Mouse (Mus musculus) intestine, embryonic 16.5 days (tissue): Measurements from ENCODE around the gene Gpr12. TPM values are rescaled to one million over a fixed set of nuclear protein-coding genes. Genes with fewer than 3 reads are reported as not detected.
A peak's percentile ranks its signal among the peaks of the same experiment; 100 is the strongest.

Experiments used
- ATAC-seq: fragments of 200-750 bp; cut with Nextera tagmentation; 2 replicates; pipeline ENCODE4 v1.8.0; 2017; ENCODE audit warnings: moderate TSS enrichment, moderate library complexity
- H3K27ac ChIP-seq: fragments of 300-500 bp; sonication (generic); 2 replicates; pipeline ENCODE4 v1.5.1; 2014; ENCODE audit warnings: mild to moderate bottlenecking, low read length
- H3K27me3 ChIP-seq: fragments of 300-500 bp; sonication (generic); replicated peaks from 2 replicates; pipeline ENCODE4 v1.6.1; 2014; ENCODE audit warnings: low read length, control low read depth, mixed read lengths; ENCODE audit not compliant: control insufficient read depth, insufficient read depth
- H3K36me3 ChIP-seq: fragments of 300-500 bp; sonication (generic); 2 replicates; pipeline ENCODE4 v1.6.1; 2014; ENCODE audit warnings: low read length, control low read depth; ENCODE audit not compliant: control insufficient read depth, insufficient read depth
- H3K4me1 ChIP-seq: fragments of 300-500 bp; sonication (generic); 2 replicates; pipeline ENCODE4 v1.6.1; 2014; ENCODE audit warnings: low read length, control low read depth, mixed read lengths; ENCODE audit not compliant: control insufficient read depth, insufficient read depth
- H3K4me2 ChIP-seq: fragments of 300-500 bp; sonication (generic); 2 replicates; pipeline ENCODE4 v1.6.1; 2014; ENCODE audit warnings: low read depth, low read length, control low read depth
- H3K4me3 ChIP-seq: fragments of 300-500 bp; sonication (generic); 2 replicates; pipeline ENCODE4 v1.5.1; 2014; ENCODE audit warnings: mild to moderate bottlenecking, low read length
- H3K9ac ChIP-seq: fragments of 300-500 bp; sonication (generic); 2 replicates; pipeline ENCODE4 v1.6.1; 2014; ENCODE audit warnings: low read depth, low read length
- H3K9me3 ChIP-seq: fragments of 300-500 bp; sonication (generic); 2 replicates; pipeline ENCODE4 v1.6.1; 2016; ENCODE audit warnings: low read length, control low read depth; ENCODE audit not compliant: control insufficient read depth
- WGBS: fragments of 180-500 bp; shearing (Covaris S2); extraction: QIAGEN DNeasy Blood & Tissue Kit; methylation state at CpG from one replicate; pipeline ENCODE4 v1.1.7; 2014; 5-methylcytosine and 5-hydroxymethylcytosine counted together
- polyA plus RNA-seq: library from polyadenylated mRNA; unstranded; fragments of >200 nt; fragmentation: Nextera tagmentation; extraction: Ambion mirVana; gene quantifications from 2 replicates; pipeline ENCODE4 v1.2.1, GENCODE M21; 2015

Gpr12 gene
- not detected in 2 replicates for polyA plus RNA-seq

DNA sequence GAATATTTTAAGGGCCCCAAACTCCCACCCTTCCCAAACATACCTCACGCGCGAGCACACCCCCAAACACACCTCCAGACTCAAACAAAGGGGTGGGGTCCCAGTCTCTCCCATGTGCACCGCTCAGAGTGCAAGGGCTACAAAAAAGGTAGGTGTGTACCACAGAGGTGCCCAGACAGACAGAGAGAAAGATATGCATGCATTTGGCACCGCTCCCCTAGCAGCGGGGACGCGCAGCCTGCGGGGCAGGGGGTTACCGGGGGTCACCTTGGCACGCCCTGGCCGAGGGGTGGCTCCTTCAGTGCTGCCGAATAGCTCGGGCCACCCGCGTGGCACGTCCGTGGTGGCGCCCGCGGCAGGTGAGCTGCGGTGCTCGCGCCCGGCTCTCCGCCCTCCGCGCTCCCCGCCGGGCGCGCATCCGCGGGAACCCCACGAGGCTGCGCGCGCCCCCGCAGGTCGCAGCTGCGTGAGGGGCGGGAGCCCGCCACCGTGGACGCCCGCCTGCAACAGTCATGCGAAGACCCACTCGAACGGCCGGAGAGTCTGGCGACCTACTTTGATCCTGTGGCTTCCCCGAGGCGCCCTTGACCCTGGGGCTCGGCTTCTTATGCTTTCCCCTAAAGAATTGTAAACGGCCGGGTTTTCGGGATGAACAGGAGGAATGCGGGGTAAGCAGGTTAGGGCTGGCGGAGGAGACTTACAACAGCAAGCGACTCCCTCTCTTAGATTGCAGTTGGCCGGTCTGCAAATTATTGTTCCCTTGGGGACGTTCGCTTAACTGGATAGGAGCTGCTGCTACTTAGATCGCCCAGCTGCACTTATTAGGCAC, at the start of gene Gpr12:
Gene Gpr12 (minus strand): TSS at position 762 of the 829 bp plus-strand sequence.
- peak within 1 kb of the TSS; percentile 43; the same call in 1 of the 2 replicates for H3K9ac ChIP-seq
- H3K9me3 ChIP-seq = no peaks in the 10 kb centered on the region
- H3K4me3 ChIP-seq = peak within 1 kb of the TSS; percentile 50
- peak; percentile 31; the same call in 1 of the 2 replicates for ATAC-seq
- under 1% methylated on average over 64 of the region's 64 CpGs for WGBS
- peak within 1 kb of the TSS; percentile 93 for H3K4me2 ChIP-seq
- H3K36me3 ChIP-seq = no peaks in the 10 kb centered on the region
- peaks cover 32% of the 10 kb centered on the region for H3K27me3 ChIP-seq
- H3K4me1 ChIP-seq = peaks cover 6% of the 10 kb centered on the region; the same call in 1 of the 2 replicates
- no peak within 1 kb of the TSS for H3K27ac ChIP-seq

DNA sequence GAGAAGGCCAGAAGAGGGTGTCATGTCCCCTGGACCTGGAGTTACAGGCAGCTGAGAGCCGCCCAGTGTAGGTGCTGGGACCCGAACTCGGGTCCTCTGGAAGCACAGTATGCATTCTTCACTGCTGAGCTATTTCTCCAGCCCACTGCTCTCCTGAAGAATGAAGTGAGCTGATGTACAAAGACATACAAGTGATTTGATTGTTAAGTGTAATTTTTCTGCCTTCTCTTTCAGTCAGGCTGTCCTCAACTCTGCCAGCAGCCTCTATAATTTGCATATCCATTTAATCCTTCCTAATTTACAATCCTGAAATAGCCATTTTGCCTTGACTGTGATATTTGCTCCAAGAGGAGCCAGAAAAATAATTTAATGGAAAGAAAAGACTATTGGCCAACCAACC, 46.6 kb upstream of the Gpr12 start:
- H3K27me3 ChIP-seq = no peaks in the 10 kb centered on the region
- no peaks in the 10 kb centered on the region for H3K4me1 ChIP-seq
- H3K4me2 ChIP-seq = no peak overlapping the region
- ATAC-seq = no peak
- no peak overlapping the region for H3K9ac ChIP-seq
- H3K36me3 ChIP-seq = no peaks in the 10 kb centered on the region
- 85% methylated on average over 3 of the region's 3 CpGs for WGBS
- no peaks in the 10 kb centered on the region for H3K9me3 ChIP-seq
- H3K4me3 ChIP-seq = no peak overlapping the region
- H3K27ac ChIP-seq = no peak overlapping the region

DNA sequence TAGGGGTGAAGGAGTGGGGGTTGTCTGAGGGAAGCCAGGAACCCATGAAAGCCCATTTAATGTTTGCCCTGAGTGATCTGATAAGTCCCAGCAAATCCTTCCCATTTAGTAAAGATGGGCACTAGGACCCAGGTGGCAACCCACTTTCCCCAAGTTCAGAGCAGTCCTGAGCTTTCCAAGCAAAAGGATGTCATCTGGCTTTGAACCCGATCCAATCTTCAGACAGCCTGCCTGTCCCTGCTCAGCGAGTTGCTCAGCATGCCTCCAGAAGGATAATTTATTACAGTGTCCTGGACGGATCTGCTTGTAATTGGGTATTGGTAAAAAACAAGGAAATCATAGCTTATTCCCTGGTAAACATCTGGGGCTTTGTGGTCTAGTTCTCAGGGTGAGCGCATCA, 45.9 kb upstream of the Gpr12 start:
- H3K9ac ChIP-seq = no peak overlapping the region
- ATAC-seq = no peak
- no peak overlapping the region for H3K4me3 ChIP-seq
- H3K36me3 ChIP-seq = no peaks in the 10 kb centered on the region
- H3K27ac ChIP-seq = no peak overlapping the region
- no peaks in the 10 kb centered on the region for H3K9me3 ChIP-seq
- WGBS = 32% methylated on average over 4 of the region's 4 CpGs
- H3K4me2 ChIP-seq = no peak overlapping the region
- no peaks in the 10 kb centered on the region for H3K27me3 ChIP-seq
- H3K4me1 ChIP-seq = no peaks in the 10 kb centered on the region

DNA sequence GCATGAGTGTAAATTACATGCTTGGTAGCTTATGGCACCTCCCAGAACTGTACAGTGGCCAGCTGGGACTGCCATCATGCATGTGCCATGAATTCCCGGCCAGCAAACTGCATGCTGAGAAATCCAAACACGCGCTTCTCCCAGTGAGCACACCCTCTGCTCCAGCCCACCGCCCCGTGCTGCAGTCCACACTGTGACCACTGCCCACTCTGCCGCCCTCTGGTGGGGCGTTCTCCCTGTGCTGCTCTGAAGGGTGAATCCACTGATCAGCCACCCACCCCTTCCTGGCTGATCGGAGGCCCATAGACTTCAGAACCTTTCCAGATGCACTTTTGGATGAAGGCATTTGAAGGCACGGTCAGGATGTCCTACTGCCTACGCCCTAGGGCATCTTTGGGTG, 44.6 kb upstream of the Gpr12 start:
- H3K27me3 ChIP-seq = no peaks in the 10 kb centered on the region
- no peaks in the 10 kb centered on the region for H3K36me3 ChIP-seq
- 79% methylated on average over 10 of the region's 10 CpGs for WGBS
- H3K9ac ChIP-seq = no peak overlapping the region
- ATAC-seq = no peak
- no peak overlapping the region for H3K4me3 ChIP-seq
- no peak overlapping the region for H3K27ac ChIP-seq
- no peaks in the 10 kb centered on the region for H3K9me3 ChIP-seq
- H3K4me1 ChIP-seq = no peaks in the 10 kb centered on the region
- H3K4me2 ChIP-seq = no peak overlapping the region

DNA sequence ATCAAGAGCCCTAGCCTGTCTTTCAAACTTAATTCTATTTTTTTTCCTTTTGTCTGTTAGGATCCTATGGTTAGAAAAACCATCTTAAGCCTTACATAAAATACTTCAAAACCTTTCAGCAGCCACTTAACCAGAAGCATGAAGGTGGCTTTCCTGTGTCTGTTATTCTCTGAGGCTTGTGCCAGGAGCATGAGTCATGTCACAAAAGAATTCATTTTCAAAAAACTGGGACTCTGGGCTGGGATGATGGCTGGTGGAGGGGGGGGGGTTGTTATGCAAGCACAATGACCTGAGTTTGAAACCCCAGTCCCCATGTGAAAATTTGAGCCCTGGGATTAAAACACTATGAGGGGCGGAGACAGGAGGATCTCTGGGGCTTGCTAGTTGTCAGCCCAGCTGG, 43.8 kb upstream of the Gpr12 start:
- Histone ChIP-seq H3K27me3 (no peaks in the 10 kb centered on the region), H3K4me3 (no peak overlapping the region), H3K9ac (no peak overlapping the region), H3K4me1 (no peaks in the 10 kb centered on the region), H3K9me3 (no peaks in the 10 kb centered on the region), H3K36me3 (no peaks in the 10 kb centered on the region), H3K27ac (no peak overlapping the region), H3K4me2 (no peak overlapping the region)
- ATAC-seq = no peak
- WGBS = 87% methylated on average over 1 of the region's 1 CpGs

DNA sequence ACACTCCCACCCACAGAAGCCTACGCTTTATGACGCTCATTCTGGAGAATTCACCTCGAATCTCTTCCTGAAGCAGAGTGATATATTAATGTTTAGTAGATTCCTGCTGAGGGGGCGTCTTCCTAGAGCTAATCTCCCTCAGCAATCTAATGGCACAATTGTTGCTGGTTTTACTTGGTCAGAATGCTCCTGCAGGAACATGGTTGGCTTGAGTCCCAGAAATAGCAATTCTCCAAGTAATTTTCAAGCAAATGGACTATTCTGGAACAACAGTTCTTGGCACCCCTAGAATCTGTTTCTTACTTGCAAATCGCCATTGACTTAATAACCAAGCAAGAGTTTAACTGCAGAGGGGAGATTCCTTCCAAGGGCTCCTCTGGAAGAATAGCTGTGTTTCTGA, 42.9 kb upstream of the Gpr12 start:
- Histone ChIP-seq H3K4me1 (no peaks in the 10 kb centered on the region), H3K36me3 (no peaks in the 10 kb centered on the region), H3K9ac (no peak overlapping the region), H3K4me2 (no peak overlapping the region), H3K27me3 (no peaks in the 10 kb centered on the region), H3K9me3 (no peaks in the 10 kb centered on the region), H3K27ac (no peak overlapping the region), H3K4me3 (no peak overlapping the region)
- ATAC-seq = no peak
- WGBS = 44% methylated on average over 5 of the region's 5 CpGs

DNA sequence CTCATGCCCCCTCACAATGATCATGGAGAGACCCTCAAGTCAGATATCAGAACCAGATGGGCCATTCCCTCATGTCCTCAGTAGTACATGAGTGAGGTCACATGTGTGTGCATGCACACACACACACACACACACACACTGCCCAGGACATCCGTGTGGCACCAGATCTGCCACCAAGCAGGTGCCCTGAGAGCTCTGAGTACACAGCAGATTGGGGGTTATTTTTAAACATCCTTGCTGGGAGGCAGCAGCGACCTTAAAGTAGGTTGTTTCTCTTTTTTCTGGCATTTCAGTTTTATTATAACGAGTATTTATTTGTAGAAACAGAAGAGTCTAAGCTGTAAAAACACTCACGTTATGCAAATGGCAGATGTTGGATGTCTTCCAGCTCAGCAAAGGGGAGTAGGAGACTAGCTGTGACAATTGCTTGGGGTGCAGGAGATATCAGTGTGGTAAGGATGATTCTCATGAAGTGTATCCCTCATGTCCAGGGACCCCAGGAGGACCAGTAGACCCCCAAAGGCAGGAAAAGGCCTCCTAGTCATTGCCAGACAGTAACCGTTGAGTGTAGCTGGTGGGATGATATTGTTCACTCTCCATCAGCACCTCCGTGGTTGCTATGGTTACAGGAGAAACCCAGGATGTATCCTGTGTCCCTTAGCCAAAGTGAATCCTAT, 40.7 kb upstream of the Gpr12 start:
- H3K4me1 ChIP-seq = no peaks in the 10 kb centered on the region

DNA sequence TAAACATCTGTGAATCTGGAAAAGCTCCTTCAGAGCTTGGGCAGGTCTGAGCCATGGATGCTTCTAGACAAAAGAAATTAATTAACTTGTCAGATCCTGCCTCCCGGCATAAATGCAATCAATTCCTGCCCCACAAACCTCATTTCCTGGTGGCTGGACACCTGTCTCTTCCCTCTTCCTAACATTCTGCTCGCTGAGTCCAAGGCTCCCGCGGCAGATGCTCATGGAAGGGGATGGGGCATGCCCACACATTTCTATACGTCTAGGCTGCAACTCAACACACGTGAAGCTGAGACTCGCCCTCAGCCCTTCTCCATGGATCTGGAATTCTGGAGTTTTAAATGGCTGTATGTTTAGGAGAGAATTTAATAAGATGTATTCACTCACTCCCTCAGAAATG, 26.8 kb upstream of the Gpr12 start:
- Histone ChIP-seq H3K4me1 (0 out of 2 replicates have a peak, but pooled peaks cover 3% of the 10 kb centered on the region), H3K27ac (no peak overlapping the region), H3K9ac (no peak overlapping the region), H3K4me2 (no peak overlapping the region), H3K9me3 (no peaks in the 10 kb centered on the region), H3K4me3 (no peak overlapping the region), H3K36me3 (no peaks in the 10 kb centered on the region), H3K27me3 (no peaks in the 10 kb centered on the region)
- ATAC-seq = no peak
- 45% methylated on average over 7 of the region's 7 CpGs for WGBS

More for the DNA sequence above, 40.7 kb upstream of the Gpr12 start:
- Histone ChIP-seq H3K27ac (no peak overlapping the region), H3K4me3 (no peak overlapping the region), H3K9ac (no peak overlapping the region), H3K4me2 (no peak overlapping the region), H3K36me3 (no peaks in the 10 kb centered on the region), H3K9me3 (no peaks in the 10 kb centered on the region), H3K27me3 (no peaks in the 10 kb centered on the region)
- ATAC-seq = no peak
- 67% methylated on average over 6 of the region's 6 CpGs for WGBS

DNA sequence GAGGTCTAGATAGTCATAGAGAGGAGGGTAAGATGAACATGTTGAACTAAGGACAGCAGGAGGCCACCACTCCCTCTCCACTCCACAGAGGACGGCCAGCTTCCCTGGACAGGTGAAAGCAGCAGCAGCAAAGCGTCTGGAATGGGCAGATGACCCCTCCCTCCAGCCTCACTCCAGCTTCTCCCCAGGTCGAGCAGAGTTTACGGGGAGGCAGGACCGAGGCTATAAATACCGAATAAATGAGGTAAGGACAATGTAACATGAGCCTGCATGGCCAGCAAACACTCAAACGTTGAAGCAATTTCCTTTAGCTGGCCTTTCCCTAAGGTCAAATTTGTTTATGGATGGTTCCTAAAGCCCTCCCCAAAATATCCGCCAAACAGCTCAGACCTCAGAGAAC, 26.0 kb upstream of the Gpr12 start:
- H3K27ac ChIP-seq = no peak overlapping the region
- 0 out of 2 replicates have a peak, but pooled peaks cover 3% of the 10 kb centered on the region for H3K4me1 ChIP-seq
- H3K9me3 ChIP-seq = no peaks in the 10 kb centered on the region
- no peak overlapping the region for H3K9ac ChIP-seq
- no peaks in the 10 kb centered on the region for H3K27me3 ChIP-seq
- H3K36me3 ChIP-seq = no peaks in the 10 kb centered on the region
- ATAC-seq = no peak
- no peak overlapping the region for H3K4me3 ChIP-seq
- 18% methylated on average over 8 of the region's 8 CpGs for WGBS
- no peak overlapping the region for H3K4me2 ChIP-seq
